21 mouse cellular contexts compared by ENCODE assay signal in genomic region chr12:83352640-83353039, GRCm38 (mm10).
DNase-seq lines count a peak whose midpoint lies in the region; ATAC-seq and TF ChIP-seq lines count a peak whose summit lies in the region.
"Had no signal": no experiment of that assay in that cellular context is flagged by ENCODE, and none has a peak within 500 bp of the region (broad histone marks: within the 10 kb centered on the region; RNA-seq: fewer than 3 reads in every experiment).

No protein-coding gene starts in this region.

- H3K27ac ChIP-seq in liver, embryonic 11.5 days (ENCODE audit: low read depth, low read length) = no peak overlapping the region
- no peak overlapping the region for H3K27ac ChIP-seq in liver, postnatal 0 days (ENCODE audit: low read depth)
- H3K27ac ChIP-seq in heart, embryonic 13.5 days (replicated peaks) = peak overlapping the region; percentile 91
- H3K27ac ChIP-seq: forebrain, embryonic 15.5 days; hindbrain, embryonic 15.5 days; limb, embryonic 12.5 days; liver, embryonic 15.5 days; midbrain, embryonic 10.5 days; stomach, embryonic 15.5 days had no signal

- no peak overlapping the region for H3K9ac ChIP-seq in liver, embryonic 11.5 days (ENCODE audit: low read depth, low read length)
- H3K9ac ChIP-seq in liver, postnatal 0 days (replicated peaks) = no peak overlapping the region
- H3K9ac ChIP-seq in heart, embryonic 13.5 days = no peak overlapping the region
- H3K9ac ChIP-seq: forebrain, embryonic 15.5 days; hindbrain, embryonic 15.5 days; limb, embryonic 12.5 days; liver, embryonic 15.5 days; stomach, embryonic 15.5 days had no signal

- no peak for ATAC-seq in liver, embryonic 11.5 days (replicated peaks; ENCODE audit: low FRiP score)
- ATAC-seq in liver, postnatal 0 days = no peak
- no peak for ATAC-seq in heart, embryonic 13.5 days (ENCODE audit: extremely low read depth, insufficient number of reproducible peaks, low FRiP score, low TSS enrichment)
- ATAC-seq in erythroblast, adult 5-6 weeks (replicated peaks; ENCODE audit: low FRiP score, poor library complexity, severe bottlenecking) = no peak
- ATAC-seq: forebrain, embryonic 15.5 days; Patski had no signal

- no peak overlapping the region for H3K4me3 ChIP-seq in liver, embryonic 11.5 days (ENCODE audit: low read depth, low read length)
- no peak overlapping the region for H3K4me3 ChIP-seq in liver, postnatal 0 days (ENCODE audit: low read depth, low read length)
- H3K4me3 ChIP-seq in heart, embryonic 13.5 days = no peak overlapping the region
- H3K4me3 ChIP-seq: forebrain, embryonic 15.5 days; hindbrain, embryonic 15.5 days; limb, embryonic 12.5 days; liver, embryonic 15.5 days; midbrain, embryonic 10.5 days; stomach, embryonic 15.5 days had no signal

- no peaks in the 10 kb centered on the region for H3K27me3 ChIP-seq in liver, embryonic 11.5 days (replicated peaks; ENCODE audit: control insufficient read depth, insufficient read depth, low read length)
- H3K27me3 ChIP-seq in liver, postnatal 0 days (ENCODE audit: insufficient read depth, low read length) = no peaks in the 10 kb centered on the region
- no peaks in the 10 kb centered on the region for H3K27me3 ChIP-seq in heart, embryonic 13.5 days (replicated peaks)
- H3K27me3 ChIP-seq: forebrain, embryonic 15.5 days; hindbrain, embryonic 15.5 days; limb, embryonic 12.5 days; liver, embryonic 15.5 days; stomach, embryonic 15.5 days had no signal

- H3K36me3 ChIP-seq in liver, embryonic 11.5 days (ENCODE audit: control insufficient read depth, insufficient read depth, low read length) = no peaks in the 10 kb centered on the region
- H3K36me3 ChIP-seq in liver, postnatal 0 days (replicated peaks; ENCODE audit: insufficient read depth, low read length) = no peaks in the 10 kb centered on the region
- H3K36me3 ChIP-seq in heart, embryonic 13.5 days = no peaks in the 10 kb centered on the region
- H3K36me3 ChIP-seq: forebrain, embryonic 15.5 days; hindbrain, embryonic 15.5 days; limb, embryonic 12.5 days; liver, embryonic 15.5 days; midbrain, embryonic 10.5 days; stomach, embryonic 15.5 days had no signal

- no peak for TF ChIP-seq CTCF in liver, postnatal 0 days (IDR thresholded peaks at IDR 0.05; ENCODE audit: low read depth)

- WGBS in liver, embryonic 11.5 days = 72% methylated on average over 6 of the region's 6 CpGs
- WGBS in liver, postnatal 0 days (ENCODE audit: insufficient replicate concordance) = 85% methylated on average over 6 of the region's 6 CpGs
- 20% methylated on average over 6 of the region's 6 CpGs for WGBS in heart, embryonic 13.5 days

- DNase-seq in adrenal gland, postnatal 14 days = peak; percentile 14
- DNase-seq in adrenal gland, adult 8-10 months = no peak
- DNase-seq in liver, embryonic 11.5 days (ENCODE audit: low spot score) = peak; percentile 16
- DNase-seq in liver, postnatal 0 days = no peak
- DNase-seq in testis, postnatal 14 days (ENCODE audit: low spot score) = no peak
- no peak for DNase-seq in embryo, embryonic 10.5 days (ENCODE audit: low spot score)
- DNase-seq: cerebellum, adult 18-20 months; kidney, adult 8-10 months; lung, postnatal 36 days; right cerebral cortex, adult 18-20 months; spleen, adult 18-20 months; thymus, postnatal 14 days had no signal

- H3K4me1 ChIP-seq in liver, embryonic 11.5 days (replicated peaks; ENCODE audit: control insufficient read depth, insufficient read depth, low read length) = no peaks in the 10 kb centered on the region; the same call in 1 of the 2 replicates
- no peaks in the 10 kb centered on the region for H3K4me1 ChIP-seq in liver, postnatal 0 days (ENCODE audit: insufficient read depth)
- H3K4me1 ChIP-seq in heart, embryonic 13.5 days = peaks cover 43% of the 10 kb centered on the region
- H3K4me1 ChIP-seq: forebrain, embryonic 15.5 days; hindbrain, embryonic 15.5 days; liver, embryonic 15.5 days; midbrain, embryonic 10.5 days; stomach, embryonic 15.5 days had no signal

- H3K9me3 ChIP-seq in liver, embryonic 11.5 days (ENCODE audit: control insufficient read depth, low read length) = no peaks in the 10 kb centered on the region
- H3K9me3 ChIP-seq in liver, postnatal 0 days (ENCODE audit: low read length) = no peaks in the 10 kb centered on the region
- H3K9me3 ChIP-seq in heart, embryonic 13.5 days = no peaks in the 10 kb centered on the region
- H3K9me3 ChIP-seq: forebrain, embryonic 15.5 days; hindbrain, embryonic 15.5 days; limb, embryonic 12.5 days; liver, embryonic 15.5 days; midbrain, embryonic 10.5 days; stomach, embryonic 15.5 days had no signal

- TF ChIP-seq EP300 in liver, postnatal 0 days (IDR thresholded peaks at IDR 0.05; ENCODE audit: low read depth) = no peak

- H3K4me2 ChIP-seq in liver, embryonic 11.5 days = no peak overlapping the region
- no peak overlapping the region for H3K4me2 ChIP-seq in liver, postnatal 0 days (ENCODE audit: low read depth, low read length)
- H3K4me2 ChIP-seq in heart, embryonic 13.5 days = peak overlapping the region; percentile 19
- H3K4me2 ChIP-seq: forebrain, embryonic 15.5 days; hindbrain, embryonic 15.5 days; limb, embryonic 12.5 days; liver, embryonic 15.5 days; stomach, embryonic 15.5 days had no signal

Comparison
In these comparisons a context has a peak if more than half of its experiments do, and no peak if none do; other contexts are left out.
1. DNase-seq: peak in adrenal gland, postnatal 14 days (single experiment) and liver, embryonic 11.5 days (single experiment); none in adrenal gland, adult 8-10 months (single experiment), liver, postnatal 0 days (single experiment), testis, postnatal 14 days (single experiment) and embryo, embryonic 10.5 days (single experiment).